Mouse (Mus musculus) bone marrow macrophage, adult 2 months (primary cell): ENCODE measurements at regions not wholly inside any gene's neighbourhood (a gene's known extent, or its start where the extent isn't known, plus 50 kb on each side); places are given as distances from the start of the nearest gene placed in this dataset.

Experiments used
- H3K27ac ChIP-seq: 2 replicates; pipeline ENCODE4 v1.5.1; 2012; ENCODE audit warnings: low read depth, low read length; ENCODE audit not compliant: insufficient read depth
- H3K4me1 ChIP-seq: 2 replicates; pipeline ENCODE4 v1.6.1; 2012; ENCODE audit warnings: low read length; ENCODE audit not compliant: control insufficient read depth, insufficient read depth
- H3K4me3 ChIP-seq: 2 replicates; pipeline ENCODE4 v1.5.1; 2012; ENCODE audit warnings: mild to moderate bottlenecking, low read length, moderate library complexity; ENCODE audit not compliant: insufficient read depth
- CTCF ChIP-seq: IDR thresholded peaks from 2 replicates; pipeline ENCODE4 v1.5.1; 2012; ENCODE audit warnings: low read depth, mild to moderate bottlenecking, low read length, moderate library complexity
- POLR2A ChIP-seq: IDR thresholded peaks from 2 replicates; pipeline ENCODE4 v1.6.1; 2012; ENCODE audit warnings: mild to moderate bottlenecking, low read depth, low read length, borderline replicate concordance

DNA sequence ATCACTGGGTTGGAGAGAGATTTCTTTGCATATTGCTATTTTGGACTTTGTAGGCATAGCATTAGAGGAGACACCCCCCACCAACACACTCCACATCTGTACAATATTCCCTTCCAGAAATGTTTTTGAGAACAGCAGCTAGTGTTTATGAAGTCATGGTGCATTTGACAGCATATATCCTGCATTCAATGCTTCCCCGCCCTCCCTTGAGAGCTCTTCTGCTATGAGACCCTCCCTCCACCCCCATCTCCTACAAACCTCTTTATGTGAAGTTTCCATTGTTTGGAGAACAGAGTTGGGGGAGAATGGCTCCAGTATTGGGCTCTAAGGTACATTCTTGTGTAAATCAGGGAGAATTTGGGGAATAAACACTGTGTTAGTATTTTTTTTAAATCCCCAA lies 252.9 kb upstream of the Auts2 start:
- Histone ChIP-seq H3K4me1 (no peaks in the 10 kb centered on the region), H3K27ac (no peak overlapping the region), H3K4me3 (no peak overlapping the region)
- TF ChIP-seq POLR2A = no peak
- no peak for TF ChIP-seq CTCF

GRCm38 (mm10) chr5:132792484-132792883 lies 249.3 kb upstream of the Auts2 start:
- no peak overlapping the region for H3K4me3 ChIP-seq
- H3K27ac ChIP-seq = no peak overlapping the region

DNA sequence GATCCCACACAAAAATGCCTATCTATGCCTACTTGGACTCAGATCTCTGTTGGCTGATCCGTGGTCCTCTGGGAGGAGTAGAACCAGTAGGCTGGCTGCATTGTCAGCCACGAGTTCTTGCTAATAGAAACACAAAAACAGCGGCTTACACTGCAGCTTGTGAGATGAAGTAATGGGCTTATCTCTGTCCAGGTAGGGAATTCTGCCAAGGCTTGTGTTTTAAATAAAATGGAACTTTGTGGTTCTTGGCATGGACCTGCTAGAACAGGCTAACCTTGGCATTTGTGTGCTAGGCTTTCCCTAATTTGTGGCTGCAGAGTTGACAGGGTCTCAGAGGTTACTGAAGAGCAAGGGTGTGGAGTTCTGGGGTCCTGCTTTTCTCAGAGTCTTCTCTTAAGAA lies 242.1 kb upstream of the Auts2 start:
- Histone ChIP-seq H3K4me3 (no peak overlapping the region), H3K4me1 (no peaks in the 10 kb centered on the region), H3K27ac (no peak overlapping the region)
- no peak for TF ChIP-seq CTCF
- TF ChIP-seq POLR2A = no peak

More at GRCm38 (mm10) chr5:132792484-132792883, 249.3 kb upstream of the Auts2 start:
- TF ChIP-seq POLR2A (no peak), CTCF (no peak)
- H3K4me1 ChIP-seq = no peaks in the 10 kb centered on the region

- H3K4me3 ChIP-seq = no peak overlapping the region
- H3K4me1 ChIP-seq = no peaks in the 10 kb centered on the region
- TF ChIP-seq POLR2A (no peak), CTCF (no peak)
- no peak overlapping the region for H3K27ac ChIP-seq
These were observed 241.6 kb upstream of the Auts2 start for GRCm38 (mm10) chr5:132784791-132785190.

DNA sequence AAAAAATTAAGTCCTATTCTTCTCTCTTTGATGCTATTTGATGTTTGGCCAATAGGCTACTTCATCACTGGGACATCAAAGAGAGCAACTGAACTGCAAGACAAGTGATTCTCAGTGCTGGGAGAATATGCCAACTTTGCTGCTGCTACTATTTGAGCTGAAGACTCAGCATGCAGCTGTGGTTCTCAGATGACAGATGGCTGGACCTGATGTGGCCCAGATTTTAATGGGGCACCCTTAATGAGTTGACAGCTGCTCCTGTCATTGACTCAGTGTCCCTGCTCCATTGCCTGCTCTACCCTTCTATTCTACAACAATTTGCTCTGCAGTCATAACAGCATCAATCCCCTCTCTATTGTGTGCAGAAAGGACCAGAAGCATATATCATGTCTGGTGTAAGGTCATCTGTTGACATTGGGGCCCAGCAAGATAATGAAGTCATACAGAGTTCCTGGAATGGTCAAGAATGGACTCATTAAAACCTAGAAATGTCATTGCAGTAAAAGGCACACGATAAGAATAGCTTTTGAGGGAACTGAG lies 231.1 kb upstream of the Auts2 start:
- Histone ChIP-seq H3K4me3 (no peak overlapping the region), H3K4me1 (no peaks in the 10 kb centered on the region), H3K27ac (no peak overlapping the region)
- TF ChIP-seq POLR2A = no peak
- no peak for TF ChIP-seq CTCF

DNA sequence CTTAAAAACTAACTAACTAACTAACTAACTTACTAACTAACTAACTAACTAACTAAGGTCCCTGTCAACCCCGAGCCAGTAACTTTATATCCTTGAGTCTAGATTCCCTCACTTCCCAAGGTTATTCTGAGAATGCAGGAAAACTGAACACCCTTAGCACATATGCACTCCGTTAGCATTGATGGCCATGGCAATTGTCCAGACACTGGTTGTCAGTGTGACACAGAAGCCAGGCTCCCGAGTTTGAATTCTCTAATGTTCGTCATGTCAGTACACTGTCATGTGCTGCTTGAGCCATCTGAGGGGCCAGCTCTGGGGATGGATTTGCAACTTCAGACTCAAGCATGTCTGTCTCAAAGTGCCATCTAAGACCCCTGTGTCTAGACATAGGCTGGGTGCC lies 217.3 kb upstream of the Auts2 start:
- no peak overlapping the region for H3K27ac ChIP-seq
- TF ChIP-seq CTCF = no peak
- H3K4me3 ChIP-seq = no peak overlapping the region
- H3K4me1 ChIP-seq = no peaks in the 10 kb centered on the region

GRCm38 (mm10) chr5:132759751-132760150 lies 216.6 kb upstream of the Auts2 start:
- Histone ChIP-seq H3K27ac (no peak overlapping the region), H3K4me1 (no peaks in the 10 kb centered on the region), H3K4me3 (no peak overlapping the region)
- TF ChIP-seq POLR2A (no peak), CTCF (no peak)

DNA sequence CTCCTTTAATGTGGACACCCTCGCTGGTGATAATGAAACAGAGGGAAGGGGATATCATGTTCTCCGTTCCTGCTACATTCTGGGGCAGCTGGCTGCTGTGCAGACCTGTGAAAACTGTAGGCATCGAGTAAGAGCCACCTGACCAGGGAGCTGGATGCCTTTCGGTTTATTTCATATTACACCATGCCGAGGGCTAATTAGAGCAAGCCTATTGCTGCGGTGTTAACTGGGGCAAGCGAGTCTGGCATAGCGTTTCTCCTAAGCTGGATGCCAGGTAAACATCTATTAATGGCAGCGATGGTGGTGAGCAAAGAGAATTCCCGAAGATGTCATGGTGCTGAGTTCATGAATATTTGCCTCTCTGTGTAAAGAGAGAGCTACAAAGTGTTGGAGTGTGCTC lies 215.8 kb upstream of the Auts2 start:
- TF ChIP-seq CTCF (no peak), POLR2A (no peak)
- no peak overlapping the region for H3K4me3 ChIP-seq
- H3K27ac ChIP-seq = no peak overlapping the region
- H3K4me1 ChIP-seq = no peaks in the 10 kb centered on the region

GRCm38 (mm10) chr5:132737966-132738365 lies 194.8 kb upstream of the Auts2 start:
- H3K4me3 ChIP-seq = no peak overlapping the region
- H3K4me1 ChIP-seq = no peaks in the 10 kb centered on the region
- H3K27ac ChIP-seq = no peak overlapping the region
- no peak for TF ChIP-seq CTCF
- no peak for TF ChIP-seq POLR2A

DNA sequence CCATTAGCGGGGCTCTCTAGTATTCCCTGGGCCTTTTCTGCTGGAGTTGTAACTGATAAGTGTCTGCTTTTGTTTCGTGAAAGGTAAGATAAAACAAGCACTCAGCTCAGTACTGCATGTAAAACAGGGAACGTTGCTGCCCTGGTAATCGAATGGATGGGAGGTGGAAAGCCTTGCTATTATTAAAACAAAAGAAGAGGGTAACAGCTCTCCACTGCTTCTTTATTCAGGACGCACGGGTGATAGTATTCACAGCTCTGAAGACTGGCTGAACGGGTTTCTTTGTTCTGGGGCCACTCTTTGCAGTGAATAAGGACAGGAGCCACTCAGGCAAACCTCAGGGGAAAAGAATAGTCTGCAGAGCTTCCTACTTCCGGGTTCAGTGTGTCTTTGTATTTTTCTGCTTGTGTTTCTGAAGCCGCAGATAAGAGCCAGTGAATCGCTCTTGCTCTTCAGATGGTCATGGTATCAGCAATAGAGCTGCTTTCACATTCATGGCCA lies 185.6 kb upstream of the Auts2 start:
- TF ChIP-seq CTCF = no peak
- TF ChIP-seq POLR2A = no peak

DNA sequence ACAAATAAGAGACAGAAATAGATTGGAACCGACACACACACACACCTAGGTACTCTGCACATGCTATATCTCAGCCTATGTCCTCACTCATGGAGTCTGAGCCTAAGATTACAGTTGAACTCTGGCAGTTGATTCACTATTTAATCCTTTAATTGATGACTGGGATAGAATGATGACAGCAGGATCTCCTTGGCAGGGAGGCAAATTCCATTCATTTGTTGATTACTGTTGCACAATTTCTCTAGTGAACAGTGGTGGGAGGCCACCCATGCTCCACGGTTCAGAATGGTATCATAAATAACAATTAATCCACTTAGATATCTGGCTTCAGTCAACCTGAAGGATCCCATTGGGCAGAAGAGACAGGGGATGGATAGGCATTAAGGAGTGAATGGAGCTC lies 181.3 kb upstream of the Auts2 start:
- H3K4me3 ChIP-seq = no peak overlapping the region
- no peak overlapping the region for H3K27ac ChIP-seq
- no peak for TF ChIP-seq CTCF
- no peak for TF ChIP-seq POLR2A
- H3K4me1 ChIP-seq = no peaks in the 10 kb centered on the region

More for the DNA sequence above, 185.6 kb upstream of the Auts2 start:
- H3K4me1 ChIP-seq = no peaks in the 10 kb centered on the region
- H3K27ac ChIP-seq = no peak overlapping the region
- H3K4me3 ChIP-seq = no peak overlapping the region
